Mouse (Mus musculus): ENCODE results near the gene Wfikkn1.

- TF ChIP-seq CTCF (IDR thresholded peaks at IDR 0.05; ENCODE audit: borderline replicate concordance, control insufficient read depth, extremely low read depth, insufficient read depth, low read length, poor library complexity) (no peak), POLR2A (IDR thresholded peaks at IDR 0.05; ENCODE audit: control insufficient read depth, extremely low read depth, insufficient read depth, low read length, poor library complexity) (no peak)
Measured at GRCm38 (mm10) chr17:25866172-25866571, 14.5 kb downstream of the Wfikkn1 start.
